Mouse (Mus musculus) left cerebral cortex, adult 2 months (tissue): ENCODE measurements at regions not wholly inside any gene's neighbourhood (a gene's known extent, or its start where the extent isn't known, plus 50 kb on each side); places are given as distances from the start of the nearest gene placed in this dataset.

Experiments used
- DNase-seq, 2 experiments: peaks; one replicate each; pipeline ENCODE4 v3.0.0; 2021 to 2022; ENCODE audit warnings: low spot score in 2 of 2, mixed read lengths in 1 of 2; ENCODE audit errors: extremely low spot score in 1 of 2
- H3K27ac ChIP-seq: fragments of 200-600 bp; 2 replicates; pipeline ENCODE4 v1.8.1; 2022
- H3K4me3 ChIP-seq: fragments of 200-600 bp; 2 replicates; pipeline ENCODE4 v1.8.1; 2022
- CTCF ChIP-seq: fragments of 200-600 bp; IDR thresholded peaks from 2 replicates; pipeline ENCODE4 v1.8.1; 2022; ENCODE audit warnings: antibody characterized with exemption, mild to moderate bottlenecking, moderate library complexity
- intact Hi-C: fragments of 180-260 bp; cut with DNase I; formaldehyde crosslinking; loops from one replicate; pipeline ENCODE4 v1.15.1; 2025

- DNase-seq, result no peak
- intact Hi-C loops, result no loop called here
- Histone ChIP-seq H3K4me3 (no peak overlapping the region), H3K27ac (no peak overlapping the region)
- TF ChIP-seq CTCF, result no peak
Observed at GRCm38 (mm10) chr4:95209322-95210119, 157.5 kb upstream of the Jun start.

GRCm38 (mm10) chr4:95212561-95212960 lies 160.5 kb upstream of the Jun start:
- intact Hi-C loops, result no loop called here
- Histone ChIP-seq H3K27ac (no peak overlapping the region), H3K4me3 (no peak overlapping the region)
- DNase-seq, result no peak
- no peak for TF ChIP-seq CTCF

DNA sequence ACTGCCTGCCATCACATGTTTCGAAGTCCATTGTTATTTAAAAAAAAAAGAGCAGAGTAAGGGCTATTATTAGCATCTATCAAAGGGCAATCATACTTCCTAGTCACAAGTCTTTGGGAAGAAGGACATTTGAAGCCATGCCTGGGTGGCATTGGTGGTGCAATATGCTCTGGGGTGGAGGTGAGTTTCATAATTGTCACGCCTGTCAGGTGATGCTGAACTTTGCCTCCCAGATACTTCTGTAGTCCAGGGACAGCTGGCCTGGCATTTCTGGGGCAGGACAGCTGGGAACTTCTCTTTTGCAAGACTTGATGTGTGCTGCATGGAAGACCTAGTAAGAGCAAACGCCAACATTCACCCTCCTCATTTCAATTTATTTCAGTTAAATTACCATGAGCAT lies 161.0 kb upstream of the Jun start:
- no peak for TF ChIP-seq CTCF
- intact Hi-C loops, result no loop called here
- no peak overlapping the region for H3K27ac ChIP-seq

DNA sequence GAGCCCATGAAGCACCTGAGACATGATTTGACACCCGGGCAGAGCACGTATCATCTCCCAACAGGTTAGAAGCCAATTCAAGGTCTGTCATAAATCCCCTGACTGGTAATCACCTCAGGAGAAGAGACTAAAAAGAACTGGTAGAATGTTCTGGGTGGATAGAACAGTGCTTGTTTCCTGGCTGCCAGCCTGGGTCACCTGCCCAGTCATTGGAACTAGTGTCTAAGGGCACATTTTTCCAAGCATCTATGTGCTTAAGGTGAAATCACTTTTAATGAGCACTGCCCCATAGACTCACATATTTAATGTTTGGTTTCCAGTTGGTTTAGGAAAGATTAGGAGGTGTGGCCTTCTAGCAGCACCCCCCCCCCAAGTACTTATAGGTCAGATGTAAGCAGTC lies 162.0 kb upstream of the Jun start:
- Histone ChIP-seq H3K4me3 (no peak overlapping the region), H3K27ac (no peak overlapping the region)
- no peak for TF ChIP-seq CTCF
- intact Hi-C loops, result no loop called here
- no peak for DNase-seq

More for the DNA sequence above, 161.0 kb upstream of the Jun start:
- DNase-seq, result no peak
- H3K4me3 ChIP-seq, result no peak overlapping the region

DNA sequence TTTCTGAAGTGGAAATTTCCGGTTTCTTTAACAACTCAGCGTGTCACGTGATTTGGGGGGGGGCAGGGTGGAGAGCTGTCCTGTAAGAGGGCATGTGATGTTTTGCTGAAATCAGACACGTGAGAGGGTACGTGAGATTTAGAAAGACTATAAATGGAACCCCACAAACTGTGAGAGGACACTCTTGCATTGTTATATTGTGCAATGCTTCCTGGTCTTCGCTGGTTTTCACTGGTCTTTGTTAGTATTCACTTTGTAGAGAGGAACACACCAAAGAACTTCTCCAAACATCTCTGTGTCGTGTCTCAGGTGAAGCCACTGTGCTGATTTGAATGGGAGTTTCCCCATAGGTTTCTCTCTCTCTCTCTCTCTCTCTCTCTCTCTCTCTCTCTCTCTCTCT lies 163.2 kb upstream of the Jun start:
- DNase-seq, result no peak
- H3K4me3 ChIP-seq, result no peak overlapping the region
- no peak for TF ChIP-seq CTCF
- intact Hi-C loops, result no loop called here
- H3K27ac ChIP-seq, result no peak overlapping the region

- Histone ChIP-seq H3K27ac (no peak overlapping the region), H3K4me3 (no peak overlapping the region)
- intact Hi-C loops, result no loop called here
- no peak for TF ChIP-seq CTCF
- DNase-seq, result no peak
Observed at GRCm38 (mm10) chr4:95230461-95230860, 178.4 kb upstream of the Jun start.

DNA sequence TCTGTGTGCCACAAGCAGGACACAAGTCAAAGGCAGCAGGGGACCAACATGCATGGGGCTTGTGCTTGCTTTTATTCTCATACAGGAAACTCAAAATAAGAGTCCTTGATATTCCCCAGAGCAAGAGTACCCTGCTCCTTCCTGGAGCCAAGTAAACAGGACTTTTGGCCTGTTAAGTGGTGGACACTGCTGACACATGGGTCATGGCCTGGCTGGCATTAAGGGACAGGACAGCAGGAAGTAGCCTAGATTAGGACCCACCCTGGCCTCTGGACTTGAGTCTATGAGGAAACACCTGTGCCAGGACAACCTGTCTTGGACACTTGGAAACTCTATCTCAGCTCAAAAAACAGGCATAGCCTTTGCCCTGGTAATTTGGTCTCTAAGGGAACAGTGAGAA lies 181.0 kb upstream of the Jun start:
- TF ChIP-seq CTCF, result no peak
- no peak overlapping the region for H3K27ac ChIP-seq
- no peak for DNase-seq
- no peak overlapping the region for H3K4me3 ChIP-seq
- intact Hi-C loops, result no loop called here

DNA sequence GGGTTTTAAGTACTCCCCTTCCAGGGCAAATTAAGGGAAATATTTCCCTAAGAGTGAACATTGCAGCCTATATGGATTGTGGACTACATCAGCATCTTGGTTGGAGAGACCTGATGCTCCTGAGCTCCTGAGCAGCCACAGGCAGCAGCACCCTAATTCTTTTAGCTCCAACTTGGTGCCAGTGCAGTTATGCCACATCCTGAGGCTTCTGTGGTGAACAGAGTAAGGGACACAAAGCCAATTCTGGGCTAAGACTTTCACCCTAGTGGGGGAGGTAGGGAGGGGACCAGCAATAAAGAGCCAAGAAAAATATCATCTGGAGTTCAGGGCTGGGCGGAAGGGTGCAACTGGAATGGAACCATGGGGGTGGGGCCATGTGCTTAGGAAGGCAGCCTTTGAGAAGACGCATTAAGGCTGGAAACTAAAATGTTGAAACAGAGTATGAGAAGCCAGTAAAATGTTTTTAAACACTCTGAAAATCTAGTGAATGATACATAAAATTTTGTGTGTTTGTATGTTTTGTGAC lies 182.1 kb upstream of the Jun start:
- no peak for DNase-seq
- Histone ChIP-seq H3K27ac (no peak overlapping the region), H3K4me3 (no peak overlapping the region)
- intact Hi-C loops, result no loop called here
- no peak for TF ChIP-seq CTCF

DNA sequence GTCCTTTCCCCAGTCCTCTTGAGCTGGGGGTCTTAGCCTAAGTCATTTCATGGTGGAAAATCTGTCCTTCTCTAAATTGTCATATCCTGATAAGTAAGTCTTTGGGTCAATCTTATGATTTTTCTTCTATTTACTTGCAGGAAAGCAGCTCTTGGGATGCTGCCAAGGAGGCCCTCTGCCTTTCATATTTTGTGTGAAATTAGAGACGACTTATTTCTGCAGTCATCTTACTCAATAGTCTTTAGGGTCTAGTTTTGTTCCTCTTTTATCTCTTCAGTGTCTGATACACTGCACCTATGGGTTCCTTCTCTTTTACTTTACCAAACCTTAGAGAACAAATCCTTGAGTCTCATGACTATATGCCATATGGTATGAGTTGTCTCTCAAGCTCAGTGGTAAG lies 196.0 kb upstream of the Jun start:
- TF ChIP-seq CTCF, result no peak
- no peak for DNase-seq

DNA sequence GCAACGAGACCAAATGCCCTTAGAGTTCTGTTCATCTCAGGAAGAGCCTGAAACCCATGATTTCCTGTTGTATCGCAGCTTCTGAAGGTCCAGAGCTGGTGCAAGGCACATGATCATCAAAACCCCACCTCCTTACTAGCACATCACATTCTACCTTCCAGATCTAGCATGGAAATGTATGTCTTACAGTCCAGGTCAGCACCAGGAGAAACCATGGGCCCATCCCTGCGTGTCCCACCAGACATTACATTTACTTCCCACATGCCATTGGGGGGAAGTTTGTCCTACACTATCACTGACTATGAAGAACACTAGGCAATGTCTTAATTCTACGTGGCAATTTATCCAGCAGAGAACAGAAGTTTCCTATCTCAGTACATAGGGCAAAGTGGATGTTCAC lies 197.0 kb upstream of the Jun start:
- Histone ChIP-seq H3K4me3 (no peak overlapping the region), H3K27ac (no peak overlapping the region)
- TF ChIP-seq CTCF, result no peak
- DNase-seq, result no peak
- intact Hi-C loops, result no loop called here

More for the DNA sequence above, 196.0 kb upstream of the Jun start:
- H3K4me3 ChIP-seq, result no peak overlapping the region
- no peak overlapping the region for H3K27ac ChIP-seq
- intact Hi-C loops, result no loop called here

DNA sequence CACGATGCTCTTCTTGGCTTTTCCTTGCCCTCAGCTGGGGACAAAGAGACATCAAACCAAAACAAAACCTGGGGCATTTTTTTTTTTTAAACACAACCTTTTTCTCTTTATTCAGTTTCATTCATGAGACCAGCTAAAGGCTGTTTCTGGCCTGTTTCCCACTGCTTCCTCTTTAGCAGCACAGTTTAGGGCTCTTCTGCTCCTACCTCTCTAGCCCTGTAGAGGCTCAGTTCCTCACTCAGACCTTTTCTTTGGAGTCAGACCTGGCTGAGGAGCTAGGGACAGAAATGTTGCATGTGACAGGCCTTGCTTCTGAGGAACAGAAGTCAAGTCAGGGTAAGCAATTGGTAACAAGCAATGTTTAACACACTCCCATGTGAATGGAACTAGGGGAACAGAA lies 198.1 kb upstream of the Jun start:
- Histone ChIP-seq H3K27ac (no peak overlapping the region), H3K4me3 (no peak overlapping the region)
- intact Hi-C loops, result no loop called here
- no peak for TF ChIP-seq CTCF
- DNase-seq, result no peak

- Histone ChIP-seq H3K27ac (no peak overlapping the region), H3K4me3 (no peak overlapping the region)
- intact Hi-C loops, result no loop called here
- no peak for TF ChIP-seq CTCF
- no peak for DNase-seq
Observed at GRCm38 (mm10) chr4:95269766-95270165, 217.7 kb upstream of the Jun start.

- Histone ChIP-seq H3K27ac (no peak overlapping the region), H3K4me3 (no peak overlapping the region)
- no peak for TF ChIP-seq CTCF
- no peak for DNase-seq
- intact Hi-C loops, result no loop called here
Observed at GRCm38 (mm10) chr4:95270389-95270788, 218.4 kb upstream of the Jun start.
